Mouse (Mus musculus) midbrain, embryonic 12.5 days (tissue): ENCODE measurements around the gene Zfp704. TPM values are rescaled to one million over a fixed set of nuclear protein-coding genes. Genes with fewer than 3 reads are reported as not detected.

Source experiments
- ATAC-seq: fragments of 200-750 bp; cut with Nextera tagmentation; 2 replicates; pipeline ENCODE4 v1.8.0; 2017; ENCODE audit warnings: low read depth, moderate TSS enrichment, moderate library complexity; ENCODE audit not compliant: low FRiP score
- H3K27ac ChIP-seq: fragments of 300-500 bp; sonication (generic); replicated peaks from 2 replicates; pipeline ENCODE4 v1.5.1; 2016; ENCODE audit warnings: mild to moderate bottlenecking
- H3K27me3 ChIP-seq: fragments of 300-500 bp; sonication (generic); 2 replicates; pipeline ENCODE4 v1.6.1; 2016; ENCODE audit warnings: mild to moderate bottlenecking
- H3K36me3 ChIP-seq: fragments of 300-500 bp; sonication (generic); 2 replicates; pipeline ENCODE4 v1.6.1; 2016
- H3K4me1 ChIP-seq: fragments of 300-500 bp; sonication (generic); 2 replicates; pipeline ENCODE4 v1.6.1; 2016
- H3K4me2 ChIP-seq: fragments of 300-500 bp; sonication (generic); replicated peaks from 2 replicates; pipeline ENCODE4 v1.6.1; 2016; ENCODE audit warnings: mild to moderate bottlenecking, moderate library complexity
- H3K4me3 ChIP-seq: fragments of 300-500 bp; sonication (generic); 2 replicates; pipeline ENCODE4 v1.5.1; 2016; ENCODE audit warnings: mild to moderate bottlenecking
- H3K9ac ChIP-seq: fragments of 300-500 bp; sonication (generic); replicated peaks from 2 replicates; pipeline ENCODE4 v1.6.1; 2016; ENCODE audit warnings: mild to moderate bottlenecking, moderate library complexity
- H3K9me3 ChIP-seq: fragments of 300-500 bp; sonication (generic); 2 replicates; pipeline ENCODE4 v1.6.1; 2016; ENCODE audit warnings: mild to moderate bottlenecking
- WGBS: fragments of 180-500 bp; shearing (Covaris S2); methylation state at CpG from one replicate; pipeline ENCODE4 v1.1.7; 2016; 5-methylcytosine and 5-hydroxymethylcytosine counted together
- polyA plus RNA-seq: library from polyadenylated mRNA; unstranded; fragments of >200 nt; fragmentation: Nextera tagmentation; extraction: Ambion mirVana; gene quantifications from 2 replicates; pipeline ENCODE4 v1.2.1, GENCODE M21; 2016

Zfp704 gene
- polyA plus RNA-seq, 1 experiment from 2014 or later = 6.9 TPM

DNA sequence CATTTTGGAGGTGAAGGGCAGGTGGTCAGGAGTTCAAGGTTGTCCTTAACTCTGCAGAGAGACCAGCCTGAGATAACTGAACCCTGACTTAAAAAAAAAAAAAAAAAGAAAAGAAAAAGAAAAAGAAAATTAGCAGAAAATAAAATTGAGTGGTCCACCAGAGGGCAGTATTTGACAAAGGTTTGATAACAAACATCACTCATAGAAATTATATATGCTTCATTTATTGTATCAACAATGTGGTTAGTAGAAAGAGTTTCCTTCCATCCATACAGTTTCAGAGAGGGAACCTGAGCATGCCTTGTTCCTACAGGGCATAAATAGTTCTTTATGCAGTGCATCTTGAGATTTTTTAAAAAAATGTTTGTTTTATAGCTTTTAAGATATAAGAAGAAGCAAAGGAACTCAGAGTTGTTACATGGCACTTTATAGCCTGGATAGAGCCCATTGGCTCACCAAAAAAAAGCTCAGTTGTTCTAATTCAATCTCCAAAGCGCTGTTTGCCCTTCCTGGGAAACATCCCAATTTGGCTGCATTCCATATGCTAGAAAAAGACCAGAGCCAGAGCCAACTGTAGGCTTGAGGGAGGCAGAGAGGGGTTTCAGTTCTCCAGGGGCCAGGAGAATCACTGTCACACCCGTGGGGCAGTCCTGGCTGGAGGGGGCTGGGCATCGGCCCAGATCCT, 209.5 kb downstream of the Zfp704 start:
- Histone ChIP-seq H3K9ac (no peak overlapping the region), H3K4me3 (no peak overlapping the region), H3K27me3 (no peaks in the 10 kb centered on the region; the same call in 1 of the 2 replicates), H3K4me1 (peaks cover 20% of the 10 kb centered on the region), H3K36me3 (no peaks in the 10 kb centered on the region), H3K4me2 (no peak overlapping the region), H3K9me3 (no peaks in the 10 kb centered on the region), H3K27ac (0 out of 2 replicates have a peak overlapping the region, but pooled peaks have one; percentile 6)
- WGBS = 58% methylated on average over 3 of the region's 3 CpGs
- peak; percentile 57; the same call in 1 of the 2 replicates for ATAC-seq

DNA sequence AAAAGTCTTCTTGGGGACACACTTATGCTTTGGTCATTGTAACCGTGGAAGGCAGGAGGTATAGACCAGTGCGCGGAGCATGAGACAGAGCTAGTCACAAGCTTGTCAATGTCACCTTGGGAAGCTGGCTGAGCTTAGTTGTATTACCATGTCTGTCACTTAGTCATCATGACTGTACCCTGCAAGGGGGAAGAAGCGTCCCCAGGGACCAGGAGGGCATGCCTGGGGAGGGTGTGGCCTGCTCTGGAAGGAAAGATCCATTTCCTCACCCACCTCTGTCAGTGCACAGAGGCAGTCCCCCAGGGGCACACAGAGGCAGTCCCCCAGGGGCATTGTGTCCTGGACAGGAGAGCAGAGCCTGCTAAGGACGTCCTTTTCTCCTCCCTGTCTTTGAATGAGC, 211.6 kb downstream of the Zfp704 start:
- H3K4me2 ChIP-seq = no peak overlapping the region
- H3K4me3 ChIP-seq = no peak overlapping the region
- WGBS = 71% methylated on average over 5 of the region's 5 CpGs
- H3K9me3 ChIP-seq = no peaks in the 10 kb centered on the region
- peaks cover 13% of the 10 kb centered on the region for H3K4me1 ChIP-seq
- no peaks in the 10 kb centered on the region for H3K36me3 ChIP-seq
- H3K27ac ChIP-seq = no peak overlapping the region
- no peak overlapping the region for H3K9ac ChIP-seq
- ATAC-seq = no peak
- no peaks in the 10 kb centered on the region; the same call in 1 of the 2 replicates for H3K27me3 ChIP-seq
